Mouse (Mus musculus): ENCODE data around the gene Galk1. TPM values are rescaled to one million over a fixed set of nuclear protein-coding genes. Genes with fewer than 3 reads are reported as not detected.

Galk1 gene
- total RNA-seq, 2 experiments from 2014 or later, result 14.8 to 19.2 TPM

DNA sequence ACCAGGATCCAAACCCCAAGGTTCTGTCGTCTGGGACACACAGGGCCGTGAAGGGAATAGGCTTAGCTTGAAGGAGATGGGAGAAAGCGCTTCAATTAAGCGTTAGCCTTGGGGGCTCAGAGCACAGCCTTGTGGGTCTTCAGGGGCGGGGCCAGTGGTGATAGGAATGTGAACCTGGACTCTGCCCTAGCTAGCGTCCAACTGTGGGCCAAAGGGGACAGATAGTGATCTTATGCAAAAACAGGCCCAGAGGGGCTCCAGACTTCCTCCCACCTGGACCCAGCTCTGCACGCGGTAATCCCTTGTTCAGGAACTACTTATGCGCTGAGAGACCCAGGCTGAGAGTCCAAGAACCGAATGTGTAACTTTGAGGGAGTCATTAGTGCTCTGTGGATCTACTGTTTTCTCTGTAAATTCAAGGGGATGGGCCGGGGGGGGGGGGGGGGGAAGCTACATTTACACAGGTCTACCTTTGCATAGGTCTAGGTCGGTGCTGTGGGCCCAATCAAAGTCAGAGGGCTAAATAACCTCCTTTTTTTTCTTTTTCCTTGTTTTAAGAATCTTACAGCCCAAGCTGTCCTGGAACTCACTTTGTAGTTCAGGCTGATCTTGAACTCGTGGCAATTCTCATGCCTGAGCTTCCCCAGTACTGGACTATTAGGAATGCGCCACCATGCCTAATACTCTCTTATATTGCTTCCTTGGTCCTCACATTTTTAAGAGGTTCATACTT lies 824 bp downstream of the Galk1 start:
- DNase-seq, result no peak

DNA sequence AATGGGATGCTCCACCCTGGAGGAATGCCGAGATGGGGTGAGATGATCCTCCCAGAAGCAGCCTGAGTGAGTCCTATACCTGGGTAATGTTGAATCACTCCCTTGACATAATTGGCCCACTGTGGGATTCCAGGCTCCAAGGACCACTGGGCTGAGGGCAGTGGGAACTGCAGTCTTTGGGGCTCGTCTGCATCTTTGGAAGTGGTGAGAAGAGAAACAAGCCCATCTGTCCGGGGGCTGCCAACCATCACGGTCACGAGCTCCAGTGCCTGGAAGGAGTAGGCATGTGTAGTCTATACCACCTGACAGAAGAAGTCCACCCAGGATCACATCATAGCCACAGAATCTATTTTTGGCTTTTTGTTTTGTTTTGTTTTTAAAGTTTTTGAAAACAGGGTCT lies 1.6 kb downstream of the Galk1 start:
- no peak for DNase-seq

DNA sequence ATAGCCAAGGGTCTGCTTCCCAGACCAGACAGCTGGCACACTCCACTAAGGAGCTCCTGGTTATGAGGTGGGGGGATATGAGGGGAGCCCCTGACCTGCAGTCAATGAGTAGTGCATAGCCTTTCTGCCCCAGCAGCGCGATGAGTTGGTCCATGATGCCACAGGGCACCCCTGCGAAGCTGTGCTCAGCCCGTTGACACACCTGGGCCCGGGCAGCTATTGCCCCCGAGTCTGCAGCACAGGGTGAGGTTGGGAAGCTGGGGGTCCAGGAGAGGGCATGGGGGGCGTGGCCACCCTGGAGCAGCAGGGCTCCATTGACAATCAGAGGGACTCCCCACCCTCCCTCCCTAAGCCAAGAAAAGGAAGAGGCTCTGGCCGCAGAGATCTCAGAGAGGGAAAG lies 2.4 kb downstream of the Galk1 start:
- no peak for DNase-seq

DNA sequence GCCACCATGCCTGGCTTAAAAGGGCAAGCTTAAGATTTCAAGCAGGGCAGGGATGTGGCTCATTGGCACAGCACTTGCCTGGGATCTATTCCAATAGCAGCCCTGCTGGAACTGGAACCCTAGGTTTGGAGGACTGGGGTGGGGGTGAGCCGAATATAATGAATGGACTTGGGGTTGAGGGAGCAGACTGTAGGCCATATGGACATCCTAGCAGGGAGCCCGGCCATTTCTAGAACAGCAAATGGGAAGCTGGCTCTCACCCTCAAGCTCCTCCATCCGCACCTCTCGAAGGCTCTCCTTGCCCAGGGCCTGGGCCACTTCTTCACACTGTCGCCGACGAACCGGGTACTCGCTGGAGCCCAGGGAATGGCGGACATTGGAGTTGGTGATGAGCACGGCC lies 2.9 kb downstream of the Galk1 start:
- no peak for DNase-seq

DNA sequence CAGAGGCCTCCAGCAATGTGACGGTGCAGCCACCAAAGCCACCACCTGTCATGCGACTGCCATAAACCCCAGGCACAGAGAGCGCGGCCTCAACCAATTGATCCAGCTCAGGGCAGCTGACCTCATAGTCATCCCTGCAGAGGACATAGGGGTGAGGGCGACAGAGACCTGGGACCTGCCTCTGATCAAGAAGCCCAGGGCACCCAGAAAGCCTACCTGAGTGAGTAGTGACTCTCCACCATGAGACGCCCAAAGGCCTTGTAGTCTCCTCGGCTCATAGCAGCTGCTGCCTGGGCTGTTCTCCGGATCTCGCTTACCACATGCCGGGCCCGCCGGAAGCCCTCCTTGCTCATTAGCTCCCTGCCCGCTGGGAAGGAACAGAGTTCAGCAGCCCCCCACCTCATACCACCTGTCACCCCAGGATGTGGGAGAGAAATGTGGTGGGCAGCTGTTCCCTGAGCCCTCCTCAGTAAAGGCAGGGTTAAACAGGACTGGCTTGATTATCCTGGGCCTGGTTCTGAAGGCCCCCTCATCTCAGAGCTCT lies 3.6 kb downstream of the Galk1 start:
- no peak for DNase-seq

DNA sequence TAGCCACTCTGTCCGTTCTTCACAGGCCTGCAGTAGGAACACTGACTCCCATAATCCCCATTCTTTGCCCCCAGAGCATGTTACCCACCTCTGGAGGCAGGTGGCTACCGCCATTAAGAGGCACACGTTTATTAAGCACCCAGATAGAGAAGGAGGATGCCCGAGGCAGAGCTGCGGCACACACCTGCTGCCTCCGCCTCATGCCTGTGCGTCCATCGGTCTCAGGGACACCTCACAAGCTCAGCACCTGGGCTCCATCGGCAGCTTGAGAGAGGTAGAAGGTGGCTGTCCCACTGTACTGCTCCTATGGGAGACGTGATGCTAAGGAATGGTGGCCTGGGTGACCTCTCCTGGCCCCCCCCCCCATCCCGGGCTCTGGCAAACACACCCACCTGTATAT lies 4.1 kb downstream of the Galk1 start:
- no peak for DNase-seq

DNA sequence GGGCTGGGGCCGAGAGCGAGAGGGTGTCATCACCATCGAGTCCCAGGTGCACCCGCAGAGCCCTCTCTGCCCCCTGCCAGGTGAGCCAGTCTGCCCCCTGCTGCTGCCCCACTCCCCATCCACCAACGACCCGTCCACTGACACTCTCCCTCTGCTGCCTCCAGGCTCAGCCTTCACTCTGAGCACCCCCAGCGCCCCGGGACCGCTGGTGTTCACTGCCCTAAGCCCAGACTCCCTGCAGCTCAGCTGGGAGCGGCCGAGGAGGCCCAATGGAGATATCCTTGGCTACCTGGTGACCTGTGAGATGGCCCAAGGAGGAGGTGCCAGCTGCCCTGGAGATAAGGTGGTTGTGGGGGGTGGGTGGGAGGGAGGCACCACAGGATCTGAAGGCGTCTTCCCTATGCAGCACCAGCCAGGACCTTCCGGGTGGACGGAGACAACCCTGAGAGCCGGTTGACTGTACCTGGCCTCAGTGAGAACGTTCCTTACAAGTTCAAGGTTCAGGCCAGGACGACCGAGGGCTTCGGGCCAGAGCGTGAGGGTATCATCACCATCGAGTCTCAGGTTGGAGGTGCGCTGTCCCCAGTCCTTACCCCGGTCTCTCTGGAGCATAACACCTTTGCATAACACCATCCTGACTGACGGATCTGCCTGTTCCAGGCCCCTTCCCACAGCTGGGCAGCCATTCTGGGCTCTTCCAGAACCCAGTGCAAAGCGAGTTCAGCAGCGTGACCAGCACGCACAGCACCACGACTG lies 5.2 kb downstream of the Galk1 start:
- no peak for DNase-seq

DNA sequence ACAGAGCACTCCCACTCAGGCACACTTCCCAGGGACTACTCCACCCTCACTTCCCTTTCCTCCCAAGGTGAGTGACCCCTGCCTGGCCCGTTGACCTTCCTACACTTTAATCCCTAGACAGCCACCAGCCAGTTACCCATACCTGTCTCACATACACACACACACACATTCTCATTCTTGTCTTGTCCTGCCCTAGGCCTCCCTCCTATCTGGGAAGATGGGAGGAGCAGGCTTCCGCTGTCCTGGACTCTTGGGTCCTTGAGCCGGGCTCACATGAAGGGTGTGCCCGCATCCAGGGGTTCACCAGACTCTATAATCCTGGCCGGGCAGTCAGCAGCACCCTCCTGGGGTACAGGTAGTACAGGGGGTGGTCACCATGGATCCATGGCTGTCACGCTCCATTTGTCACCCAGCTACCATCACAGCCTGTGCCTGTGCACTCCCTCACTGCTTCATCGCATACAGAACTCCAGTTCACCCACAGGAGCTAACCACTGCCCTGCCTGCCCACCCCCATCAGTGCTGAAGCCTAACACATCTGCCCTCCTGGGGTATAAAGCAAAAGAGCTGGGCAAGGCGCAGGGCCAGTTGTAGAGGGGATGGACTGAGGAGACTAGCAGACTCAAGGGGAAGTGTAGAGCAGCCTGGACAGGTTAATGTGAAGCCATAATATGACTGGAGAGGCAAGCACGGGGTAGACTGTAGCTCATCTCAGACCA lies 6.7 kb downstream of the Galk1 start:
- no peak for DNase-seq

DNA sequence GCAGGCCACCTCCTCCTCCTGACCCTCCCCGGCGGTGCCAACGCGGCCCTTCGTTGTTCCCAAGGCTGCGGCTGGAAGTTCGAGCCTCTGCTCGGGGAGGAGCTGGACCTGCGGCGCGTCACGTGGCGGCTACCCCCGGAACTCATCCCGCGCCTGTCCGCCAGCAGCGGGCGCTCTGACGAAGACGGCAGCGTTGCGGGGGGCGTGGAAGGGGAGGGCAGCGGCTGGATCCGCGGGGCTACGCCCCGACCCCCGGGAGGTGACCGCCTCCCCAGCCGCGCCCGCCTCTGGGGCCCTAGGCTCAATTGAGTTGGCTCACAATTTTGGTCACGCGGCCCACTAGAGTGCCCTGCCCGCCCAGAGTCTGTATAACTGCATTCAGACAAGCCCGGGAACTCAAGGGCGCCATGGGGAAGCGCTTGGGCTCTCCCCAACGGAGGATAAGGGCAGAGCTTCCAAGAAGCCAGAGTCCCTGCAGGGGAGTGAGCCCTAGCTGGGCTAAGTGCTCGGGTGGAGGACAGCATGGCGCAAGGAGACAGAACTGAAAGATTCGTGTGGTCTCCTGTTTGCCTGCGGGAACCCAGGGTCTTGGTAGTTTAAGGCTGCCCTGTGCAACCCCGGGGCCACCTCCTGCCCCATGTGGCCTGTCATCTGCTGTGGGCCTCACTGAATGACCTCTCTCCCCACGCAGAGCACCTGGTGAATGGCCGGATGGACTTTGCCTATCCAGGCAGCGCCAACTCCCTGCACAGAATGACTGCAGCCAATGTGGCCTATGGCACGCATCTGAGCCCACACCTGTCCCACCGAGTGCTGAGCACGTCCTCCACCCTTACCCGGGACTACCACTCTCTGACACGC lies 7.4 kb downstream of the Galk1 start:
- peak; percentile 81 for DNase-seq

DNA sequence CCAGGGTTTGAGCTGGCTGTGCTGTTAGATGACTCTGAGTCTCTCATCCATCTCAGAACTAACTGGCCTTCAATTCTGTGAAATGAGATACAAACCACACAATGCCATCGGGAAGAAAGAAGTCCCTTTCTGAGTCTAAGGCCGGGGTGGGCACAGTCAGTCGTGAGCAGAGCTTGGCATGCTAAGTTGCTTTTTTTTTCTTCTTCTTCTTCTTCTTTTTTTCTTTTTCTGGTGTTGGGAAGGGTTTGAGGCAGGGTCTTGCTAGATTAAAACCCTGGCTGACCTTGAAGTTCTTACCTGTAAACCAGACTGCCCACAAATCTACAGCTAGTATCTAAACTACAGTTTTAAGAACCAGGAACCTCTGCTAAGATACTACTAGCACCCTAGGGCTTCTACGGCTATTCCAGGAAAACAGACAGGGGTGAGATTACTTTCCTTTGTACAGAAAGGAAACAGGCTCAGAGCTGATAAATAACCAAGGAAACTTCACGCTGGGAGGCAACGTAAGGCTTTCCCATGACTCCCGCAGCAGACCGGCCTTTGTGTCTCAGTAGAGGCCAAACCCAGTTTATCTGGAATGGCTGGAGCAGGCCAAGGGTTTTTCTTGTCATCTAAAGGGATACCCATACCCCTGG lies 8.2 kb downstream of the Galk1 start:
- no peak for DNase-seq

DNA sequence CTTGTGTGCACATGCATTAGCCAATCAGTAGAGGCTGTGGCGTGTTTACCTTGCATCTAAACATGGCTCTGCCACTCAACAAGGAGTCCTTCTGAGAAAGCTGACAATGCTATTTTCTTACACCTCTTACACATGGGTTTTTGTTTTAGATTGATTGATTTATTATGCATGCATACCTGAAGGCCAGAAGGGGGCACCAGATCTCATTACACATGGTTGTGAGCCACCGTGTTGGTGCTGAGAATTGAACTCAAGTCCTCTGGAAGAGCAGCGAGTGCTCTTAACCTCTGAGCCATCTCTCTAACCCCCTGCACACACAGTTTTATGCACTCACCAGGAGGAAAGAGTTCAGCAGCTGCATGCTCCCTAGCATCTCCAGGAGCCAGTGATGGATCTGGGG lies 9.6 kb downstream of the Galk1 start:
- no peak for DNase-seq

DNA sequence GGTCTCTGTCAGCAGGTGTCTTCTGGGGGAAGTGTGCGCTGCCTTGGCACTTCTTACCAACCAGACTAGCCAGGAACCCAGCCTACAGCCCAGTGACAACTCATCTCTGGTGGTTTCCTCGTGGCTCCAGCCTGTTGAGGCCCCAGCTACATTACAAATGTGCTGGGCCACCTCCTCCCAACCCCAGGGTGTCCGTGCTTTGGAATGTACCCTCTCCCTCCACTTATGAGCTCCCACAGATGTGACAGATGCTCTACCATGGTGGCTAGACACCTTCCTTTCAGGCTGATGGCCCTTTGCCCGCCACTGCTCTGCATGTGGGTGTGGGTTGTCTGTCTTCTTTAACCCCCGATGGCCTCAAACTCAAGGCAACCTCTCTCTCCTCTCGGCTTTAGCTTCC lies 10.8 kb downstream of the Galk1 start:
- DNase-seq, result no peak

DNA sequence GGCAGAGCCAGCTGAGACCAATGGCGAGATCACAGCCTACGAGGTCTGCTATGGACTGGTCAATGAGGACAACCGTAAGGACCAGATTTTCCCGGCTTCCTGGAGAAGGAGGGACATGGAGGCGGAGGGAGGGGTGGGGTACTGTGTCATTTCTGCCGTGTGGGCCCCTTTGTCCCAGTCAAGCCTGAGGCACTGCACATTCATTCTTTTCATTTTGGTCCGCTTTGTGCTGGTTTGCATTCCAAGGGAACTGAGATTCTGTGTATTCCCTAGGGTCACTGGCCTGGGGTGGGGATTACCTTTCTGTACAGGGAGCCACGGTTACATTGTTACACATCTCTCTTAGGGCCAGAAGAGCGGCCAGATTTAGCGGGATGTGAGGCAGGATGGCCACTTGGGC lies 11.9 kb downstream of the Galk1 start:
- no peak for DNase-seq

DNA sequence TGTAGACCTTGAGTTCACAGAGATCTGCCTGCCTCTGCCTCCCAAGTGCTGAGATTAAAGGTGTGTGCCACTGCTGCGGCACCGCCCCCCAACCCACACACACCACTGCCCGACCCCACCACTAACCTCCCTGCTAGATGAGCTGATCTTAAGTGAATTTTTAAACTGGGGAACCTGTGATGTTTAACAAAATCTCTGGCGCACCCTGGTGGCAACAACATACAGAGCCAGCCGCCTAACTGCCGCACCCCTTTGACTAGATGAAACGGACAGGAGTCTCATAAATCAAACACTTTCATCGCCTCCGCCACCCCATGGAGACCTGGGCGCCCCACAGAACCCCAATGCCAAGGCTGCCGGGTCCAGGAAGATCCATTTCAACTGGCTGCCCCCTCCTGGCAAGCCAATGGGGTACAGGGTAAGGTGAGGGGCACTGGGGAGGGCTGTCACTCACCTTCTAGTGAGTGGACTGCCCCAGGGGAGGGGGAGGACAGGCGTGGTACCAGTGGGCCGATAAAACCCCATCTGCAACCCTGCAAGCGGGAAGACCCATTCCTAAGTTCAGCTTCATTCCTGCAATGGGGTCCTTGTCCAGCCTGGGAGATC lies 12.9 kb downstream of the Galk1 start:
- DNase-seq, result peak; percentile 81

DNA sequence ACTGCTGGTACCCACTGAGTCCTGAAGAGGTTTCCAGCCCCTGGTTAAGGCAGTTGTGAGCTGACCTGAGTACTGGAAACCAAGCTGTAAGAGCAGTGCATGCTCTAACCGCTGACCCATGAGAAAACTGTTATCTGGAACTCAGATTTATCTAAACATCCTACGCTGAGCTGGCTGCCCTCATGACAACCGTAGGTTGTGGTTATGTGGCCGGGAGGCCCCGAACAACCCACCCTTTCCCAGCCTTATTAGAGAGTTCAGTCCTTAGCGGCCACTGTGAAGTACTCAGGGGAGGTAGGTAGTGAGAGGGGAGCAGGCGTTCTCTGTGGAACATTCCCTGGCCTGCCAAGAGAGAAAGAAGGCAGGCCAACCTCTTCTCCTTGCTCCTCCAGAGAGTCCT lies 13.5 kb downstream of the Galk1 start:
- DNase-seq, result no peak

DNA sequence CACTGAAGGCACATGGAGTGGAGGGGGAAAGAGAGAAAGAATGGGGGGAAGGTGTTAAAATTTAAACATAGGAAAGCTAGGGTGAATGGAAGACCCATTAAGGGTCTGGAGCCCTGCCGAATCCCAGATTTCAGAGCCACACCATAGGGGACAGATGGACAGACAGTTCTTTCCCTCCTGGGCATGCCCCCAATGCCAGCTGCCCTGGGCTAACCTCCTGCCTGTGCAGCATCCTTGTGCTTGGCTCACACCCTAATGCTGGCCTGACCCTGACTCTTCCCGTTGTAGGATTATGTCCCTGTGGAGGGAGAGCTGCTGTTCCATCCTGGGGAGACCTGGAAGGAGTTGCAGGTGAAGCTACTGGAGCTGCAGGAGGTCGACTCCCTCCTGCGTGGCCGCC lies 14.9 kb downstream of the Galk1 start:
- DNase-seq, result no peak

DNA sequence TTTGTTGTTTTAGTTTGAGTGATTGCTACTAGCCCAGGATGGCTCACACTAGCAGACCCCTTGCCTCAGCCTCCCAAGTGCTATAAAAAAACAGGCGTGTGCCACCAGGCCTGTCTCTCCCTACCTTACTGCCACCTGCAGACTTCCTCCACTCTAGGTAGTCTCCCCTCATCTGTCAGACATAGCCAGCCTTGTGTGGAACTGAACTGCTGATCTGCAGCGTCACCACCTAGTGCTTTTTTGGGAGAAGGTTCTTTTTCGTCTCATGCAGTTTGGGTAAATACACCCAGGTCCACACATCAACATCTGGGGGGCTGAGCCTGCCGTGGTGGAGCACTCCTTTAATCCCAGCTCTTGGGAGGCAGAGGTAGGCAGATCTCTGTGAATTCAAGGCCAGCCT lies 15.5 kb downstream of the Galk1 start:
- no peak for DNase-seq

DNA sequence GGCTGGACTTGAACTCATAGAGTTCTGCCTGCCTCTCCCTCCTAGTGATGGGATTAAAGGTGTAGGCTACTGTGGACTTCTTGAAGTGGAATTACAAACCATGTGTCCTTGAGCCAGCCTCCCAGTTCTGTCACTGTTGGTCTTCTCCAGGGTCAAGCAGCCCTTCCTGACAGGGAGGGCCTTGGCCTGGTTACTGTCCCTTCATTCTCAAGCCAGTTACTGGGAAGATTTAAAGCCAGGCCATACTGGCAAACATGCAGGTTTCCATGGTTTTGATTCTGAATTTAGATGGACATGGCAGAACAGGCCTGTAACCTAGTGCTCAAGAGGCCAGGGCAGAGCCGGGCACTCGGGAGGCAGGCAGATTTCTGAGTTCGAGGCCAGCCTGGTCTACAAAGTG lies 17.3 kb downstream of the Galk1 start:
- DNase-seq, result no peak

DNA sequence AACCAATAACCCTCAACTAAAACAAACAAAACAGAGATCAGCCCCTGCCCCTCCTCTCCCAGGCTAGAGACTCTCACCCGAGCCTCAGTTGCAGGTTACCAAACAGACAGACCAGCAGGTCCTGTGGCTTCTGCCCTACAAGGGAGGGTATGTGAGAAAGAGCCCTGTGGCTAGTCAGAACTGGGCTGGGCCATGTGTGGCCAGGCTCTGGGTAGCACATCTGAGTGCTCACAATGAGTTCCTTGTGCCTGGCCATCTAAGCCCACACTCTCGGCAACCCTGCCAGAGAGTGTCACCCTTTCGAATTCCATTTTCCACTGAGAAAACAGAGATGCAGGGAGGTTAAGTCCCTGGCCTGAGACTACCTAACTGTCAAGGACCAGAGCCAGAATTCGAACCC lies 20.4 kb downstream of the Galk1 start:
- DNase-seq, result no peak

DNA sequence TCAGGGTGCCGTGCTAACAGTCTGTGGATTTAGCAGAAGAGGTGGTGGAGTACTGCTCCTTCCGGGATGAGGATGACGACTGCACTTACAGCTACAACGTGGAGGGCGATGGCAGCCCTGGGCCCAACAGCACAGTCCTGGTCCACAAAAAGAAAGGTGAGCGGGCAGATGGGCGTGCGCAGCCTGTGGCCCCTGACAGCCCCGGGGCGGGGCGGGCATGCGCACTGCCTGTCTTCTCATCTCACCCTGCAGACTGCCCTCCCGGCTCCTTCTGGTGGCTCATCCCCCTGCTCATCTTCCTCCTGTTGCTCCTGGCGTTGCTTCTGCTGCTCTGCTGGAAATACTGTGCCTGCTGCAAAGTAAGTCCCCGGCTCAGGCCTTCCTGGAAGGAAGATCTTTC lies 22.8 kb downstream of the Galk1 start:
- no peak for DNase-seq

DNA sequence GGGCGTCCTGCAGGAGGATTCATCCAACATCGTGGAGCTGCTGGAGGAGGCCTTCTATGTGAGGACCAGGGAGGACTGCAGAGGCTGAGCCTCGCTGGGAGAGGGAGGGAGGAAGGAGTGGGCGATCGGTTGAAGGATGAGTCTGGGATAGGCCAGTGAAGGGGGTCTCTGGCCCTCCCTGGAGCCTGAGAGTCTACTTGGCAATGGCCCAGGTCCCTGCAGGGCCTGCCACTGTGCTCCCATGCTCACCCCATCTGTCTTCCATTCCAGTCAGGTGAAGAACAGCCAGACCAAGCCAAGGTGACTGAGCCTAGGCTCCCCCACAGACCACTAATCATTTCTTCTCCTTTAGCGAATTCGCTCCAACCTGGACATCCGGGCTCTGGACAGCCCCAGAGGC lies 29.2 kb downstream of the Galk1 start:
- no peak for DNase-seq
